Comparison of ENCODE assay signal across 20 mouse cellular contexts in the genomic region with DNA sequence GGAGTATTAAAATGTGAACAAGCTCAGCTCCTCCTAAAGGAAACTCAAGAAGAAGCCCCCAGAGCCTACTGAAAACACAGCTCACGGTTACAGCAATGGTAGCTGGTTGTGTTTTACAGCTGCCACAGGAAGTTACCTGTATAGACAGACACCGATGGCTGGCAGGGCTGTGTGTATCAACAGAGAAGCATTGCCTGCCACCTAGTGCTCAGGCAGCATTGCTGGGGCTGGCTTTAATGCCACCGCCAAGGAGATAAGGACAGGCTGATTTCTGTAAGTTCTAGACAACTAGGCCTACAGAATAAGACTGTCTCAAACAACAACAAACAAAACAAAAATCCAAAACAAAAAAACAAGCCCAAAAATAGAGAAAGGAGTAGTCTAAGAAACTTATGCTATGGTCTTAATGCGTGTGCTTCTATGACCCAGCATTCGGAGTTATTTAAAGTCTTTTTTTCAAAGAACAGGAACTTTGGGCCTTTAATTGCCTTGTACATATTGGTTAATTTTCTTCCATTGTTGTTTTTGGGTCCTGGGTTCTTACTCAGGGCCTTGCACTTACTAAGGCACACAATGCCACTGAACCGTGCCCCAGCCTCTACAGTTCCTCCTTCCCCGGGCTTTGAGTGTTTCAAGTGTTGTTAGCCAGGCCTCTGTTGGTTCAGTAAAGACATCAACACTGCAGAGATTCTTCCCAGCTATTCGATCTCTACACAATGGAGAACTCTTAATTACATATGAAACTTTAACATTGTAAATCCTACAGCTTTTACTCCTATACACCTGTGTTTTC. TPM values are rescaled to one million over a fixed set of nuclear protein-coding genes. Genes with fewer than 3 reads are reported as not detected.
DNase-seq lines count a peak whose midpoint lies in the region; ATAC-seq and TF ChIP-seq lines count a peak whose summit lies in the region.
"Had no signal": no experiment of that assay in that cellular context is flagged by ENCODE, and none has a peak within 500 bp of the region (broad histone marks: within the 10 kb centered on the region; RNA-seq: fewer than 3 reads in every experiment).

No protein-coding gene starts in this region.

- ATAC-seq in intestine, postnatal 0 days, result no peak
- no peak for ATAC-seq in intestine, embryonic 15.5 days
- ATAC-seq in activated CD4-positive, CD25-positive, alpha-beta regulatory T cell, adult 4 months, result no peak
- ATAC-seq: forebrain, embryonic 15.5 days had no signal

- peak; percentile 62 for TF ChIP-seq CTCF in intestine, postnatal 0 days (IDR thresholded peaks at IDR 0.05; ENCODE audit: low read depth)
- TF ChIP-seq CTCF in left cerebral cortex, adult 2 months (IDR thresholded peaks at IDR 0.05), result peak; percentile 6

- peaks cover 34% of the 10 kb centered on the region for H3K36me3 ChIP-seq in intestine, postnatal 0 days (ENCODE audit: control insufficient read depth, insufficient read depth)
- no peaks in the 10 kb centered on the region for H3K36me3 ChIP-seq in intestine, embryonic 15.5 days
- H3K36me3 ChIP-seq: liver, embryonic 15.5 days had no signal

- H3K9ac ChIP-seq in intestine, postnatal 0 days (ENCODE audit: low read depth, low read length), result no peak overlapping the region
- H3K9ac ChIP-seq in intestine, embryonic 15.5 days, result no peak overlapping the region
- H3K9ac ChIP-seq: embryonic facial prominence, embryonic 13.5 days; forebrain, embryonic 15.5 days; limb, embryonic 13.5 days; liver, embryonic 15.5 days; neural tube, embryonic 12.5 days had no signal

- H3K27me3 ChIP-seq in intestine, postnatal 0 days (replicated peaks; ENCODE audit: control insufficient read depth, insufficient read depth, low read length), result no peaks in the 10 kb centered on the region
- no peaks in the 10 kb centered on the region for H3K27me3 ChIP-seq in intestine, embryonic 15.5 days (replicated peaks)
- H3K27me3 ChIP-seq: embryonic facial prominence, embryonic 13.5 days; forebrain, embryonic 15.5 days; limb, embryonic 13.5 days; liver, embryonic 15.5 days; neural tube, embryonic 12.5 days had no signal

- intact Hi-C loops in left cerebral cortex, adult 2 months (cut with DNase I), result no loop called here

- no peaks in the 10 kb centered on the region for H3K9me3 ChIP-seq in intestine, postnatal 0 days (ENCODE audit: control insufficient read depth)
- H3K9me3 ChIP-seq in intestine, embryonic 15.5 days, result no peaks in the 10 kb centered on the region
- H3K9me3 ChIP-seq: embryonic facial prominence, embryonic 13.5 days; forebrain, embryonic 15.5 days; hindbrain, embryonic 10.5 days; limb, embryonic 13.5 days; liver, embryonic 15.5 days; neural tube, embryonic 12.5 days had no signal

- no peak for DNase-seq in left cerebral cortex, adult 2 months (ENCODE audit: extremely low spot score in 1 of 2, low spot score in 2 of 2)
- no peak for DNase-seq in left cerebral cortex, adult 9 months (ENCODE audit: low spot score in 2 of 2)
- DNase-seq in A20 (ENCODE audit: low read depth, low spot score), result peak; percentile 39
- peak; percentile 26 for DNase-seq in brain, adult 2 months (ENCODE audit: low read depth, low spot score)
- DNase-seq: adrenal gland, adult 8-10 months; B cell, adult 2 months; cerebellum, adult 11 months; cerebellum, postnatal 10 days; gastrocnemius, postnatal 36 days; kidney, postnatal 4 days; thymus, postnatal 25 days had no signal

- H3K4me2 ChIP-seq in intestine, postnatal 0 days (replicated peaks; ENCODE audit: low read depth), result no peak overlapping the region
- H3K4me2 ChIP-seq in intestine, embryonic 15.5 days (replicated peaks), result no peak overlapping the region
- H3K4me2 ChIP-seq: embryonic facial prominence, embryonic 13.5 days; forebrain, embryonic 15.5 days; limb, embryonic 13.5 days; liver, embryonic 15.5 days; neural tube, embryonic 12.5 days had no signal

- H3K27ac ChIP-seq in intestine, postnatal 0 days (ENCODE audit: low read depth, low read length), result no peak overlapping the region
- no peak overlapping the region for H3K27ac ChIP-seq in intestine, embryonic 15.5 days
- H3K27ac ChIP-seq in left cerebral cortex, adult 2 months, result no peak overlapping the region
- H3K27ac ChIP-seq: embryonic facial prominence, embryonic 13.5 days; forebrain, embryonic 15.5 days; hindbrain, embryonic 10.5 days; limb, embryonic 13.5 days; liver, embryonic 15.5 days; neural tube, embryonic 12.5 days had no signal

- no peaks in the 10 kb centered on the region for H3K4me1 ChIP-seq in intestine, postnatal 0 days (replicated peaks; ENCODE audit: control insufficient read depth, insufficient read depth, low read length)
- H3K4me1 ChIP-seq in intestine, embryonic 15.5 days (replicated peaks), result no peaks in the 10 kb centered on the region
- H3K4me1 ChIP-seq: forebrain, embryonic 15.5 days; hindbrain, embryonic 10.5 days; limb, embryonic 13.5 days; liver, embryonic 15.5 days; neural tube, embryonic 12.5 days had no signal

- no peak overlapping the region for H3K4me3 ChIP-seq in intestine, postnatal 0 days (ENCODE audit: low read depth, low read length)
- no peak overlapping the region for H3K4me3 ChIP-seq in intestine, embryonic 15.5 days (replicated peaks)
- H3K4me3 ChIP-seq in left cerebral cortex, adult 2 months, result no peak overlapping the region
- H3K4me3 ChIP-seq: embryonic facial prominence, embryonic 13.5 days; forebrain, embryonic 15.5 days; hindbrain, embryonic 10.5 days; limb, embryonic 13.5 days; liver, embryonic 15.5 days; neural tube, embryonic 12.5 days had no signal

- 83% methylated on average over 8 of the region's 8 CpGs for WGBS in intestine, postnatal 0 days
- 86% methylated on average over 8 of the region's 8 CpGs for WGBS in intestine, embryonic 15.5 days

RNA-seq across cellular contexts. Expression of gene Nfu1, which starts 23.5 kb away (rescaled TPM):
- 75.6 and 81.8 TPM in 2 replicates for polyA plus RNA-seq in intestine, postnatal 0 days (2015; fragmentation: Nextera tagmentation; extraction: Ambion mirVana)
- 107 and 109 TPM in 2 replicates for polyA plus RNA-seq in intestine, embryonic 15.5 days (2015; fragmentation: Nextera tagmentation; extraction: Ambion mirVana)
- 10 to 100 TPM; 56.0 to 57.2 TPM for total RNA-seq in left cerebral cortex, adult 2 months (2021)
- 100 to 1,000 TPM; 133 to 159 TPM for polyA plus RNA-seq in activated CD4-positive, CD25-positive, alpha-beta regulatory T cell, adult 4 months (2017; shearing (Covaris generic))

RNA-seq across cellular contexts. Expression of gene Gfpt1, which starts 57.1 kb away (rescaled TPM):
- 17.5 and 18.8 TPM in 2 replicates for polyA plus RNA-seq in intestine, postnatal 0 days (2015; fragmentation: Nextera tagmentation; extraction: Ambion mirVana)
- polyA plus RNA-seq in intestine, embryonic 15.5 days (2015; fragmentation: Nextera tagmentation; extraction: Ambion mirVana), result 22.5 and 23.4 TPM in 2 replicates
- 10 to 100 TPM; 51.5 to 56.0 TPM for total RNA-seq in left cerebral cortex, adult 2 months (2021)
- 10 to 100 TPM; 21.1 to 23.0 TPM for polyA plus RNA-seq in activated CD4-positive, CD25-positive, alpha-beta regulatory T cell, adult 4 months (2017; shearing (Covaris generic))

Comparison
In these comparisons a context has a peak if more than half of its experiments do, and no peak if none do; other contexts are left out.
1. DNase-seq: peak in A20 (single experiment) and brain, adult 2 months (single experiment); none in left cerebral cortex, adult 2 months (0 of 2) and left cerebral cortex, adult 9 months (0 of 2).